Mouse (Mus musculus): ENCODE results near the gene Phrf1.

- no peak for TF ChIP-seq EP300 (IDR thresholded peaks at IDR 0.05; ENCODE audit: insufficient read depth, low read depth, low read length)
- TF ChIP-seq POLR2A (IDR thresholded peaks at IDR 0.05; ENCODE audit: insufficient read depth, low read length), result no peak
- no peak for TF ChIP-seq CTCF (IDR thresholded peaks at IDR 0.05; ENCODE audit: low read depth, low read length)
Observed at GRCm38 (mm10) chr7:141218141-141218540, 10.4 kb upstream of the Phrf1 start.
